Mouse (Mus musculus): ENCODE data around the gene Cyp26b1. TPM values are rescaled to one million over a fixed set of nuclear protein-coding genes. Genes with fewer than 3 reads are reported as not detected.
A peak's percentile ranks its signal among the peaks of the same experiment; 100 is the strongest.
"Not testable (repeated sequence)": the region's sequence is repeated elsewhere in the genome, so short reads cannot be mapped to it uniquely, and the experiment has no call there.

Cyp26b1 gene
- total RNA-seq (2017), result not detected in 2 replicates

- no peak for ATAC-seq (ENCODE audit: extremely low read depth, insufficient number of reproducible peaks, low FRiP score, poor library complexity, severe bottlenecking)
These were observed at the start of gene Cyp26b1 for GRCm38 (mm10) chr6:84593693-84594092. TSS of gene Cyp26b1 (minus strand) at chr6:84593908.

DNA sequence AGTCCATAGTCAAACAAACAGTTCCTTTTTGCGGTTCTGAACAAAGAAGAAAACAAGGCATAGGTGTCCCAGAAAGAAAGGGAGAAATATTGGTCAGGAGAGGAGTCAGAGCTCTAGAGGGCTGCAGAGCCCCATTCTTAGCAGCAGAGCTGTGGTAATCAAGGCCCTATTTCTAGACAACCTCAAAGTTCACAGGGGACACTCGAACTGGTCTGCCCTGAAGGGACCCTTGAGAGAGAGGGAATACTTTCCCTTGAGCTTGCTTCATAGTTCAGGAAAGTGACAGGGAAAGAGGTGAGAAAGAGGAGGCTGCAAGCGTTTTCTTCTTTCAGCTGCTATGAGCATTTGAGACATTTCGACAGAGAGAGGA, 47.3 kb upstream of the Cyp26b1 start:
- no peak for ATAC-seq (ENCODE audit: extremely low read depth, insufficient number of reproducible peaks, low FRiP score, poor library complexity, severe bottlenecking)

DNA sequence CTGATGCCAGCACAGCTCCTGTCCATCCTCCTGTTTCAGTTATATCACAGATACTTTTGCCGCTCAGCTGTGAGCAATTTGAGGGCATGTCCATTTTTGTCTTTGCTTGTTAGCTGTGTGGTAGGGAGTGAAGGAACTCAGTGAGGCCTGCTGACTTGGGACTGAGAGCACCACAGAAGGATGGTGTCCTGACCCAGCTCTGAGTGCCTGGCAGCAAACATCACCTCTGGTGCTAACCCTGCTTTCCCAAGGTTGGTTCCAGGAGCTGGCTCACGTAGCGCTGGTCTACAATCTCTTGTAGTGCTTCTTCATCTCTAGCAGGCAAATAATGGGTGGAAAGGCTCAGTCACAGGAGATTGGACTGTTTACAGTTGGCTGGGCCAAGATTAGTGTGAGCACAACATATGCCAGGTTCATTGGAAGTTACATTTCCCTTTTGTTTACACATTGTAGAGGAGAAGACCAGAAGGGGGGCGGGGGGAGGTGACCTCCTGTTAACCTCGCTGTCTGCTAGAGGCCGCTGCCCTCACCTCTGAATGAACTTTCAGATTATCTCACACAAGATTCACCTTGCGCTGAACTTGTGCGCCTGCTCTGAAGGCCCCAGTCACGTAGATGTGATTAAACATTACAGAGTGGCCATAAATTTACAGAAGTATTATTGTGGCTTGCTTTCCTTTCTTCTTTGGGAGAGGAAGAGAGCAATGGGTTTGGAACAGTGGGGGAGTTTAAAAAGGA, 46.8 kb upstream of the Cyp26b1 start:
- ATAC-seq (ENCODE audit: extremely low read depth, insufficient number of reproducible peaks, low FRiP score, poor library complexity, severe bottlenecking), result 0 out of 2 replicates have a peak, but pooled peaks have one; percentile 19

GRCm38 (mm10) chr6:84638206-84638605, 44.5 kb upstream of the Cyp26b1 start:
- no peak for ATAC-seq (ENCODE audit: extremely low read depth, insufficient number of reproducible peaks, low FRiP score, poor library complexity, severe bottlenecking)

DNA sequence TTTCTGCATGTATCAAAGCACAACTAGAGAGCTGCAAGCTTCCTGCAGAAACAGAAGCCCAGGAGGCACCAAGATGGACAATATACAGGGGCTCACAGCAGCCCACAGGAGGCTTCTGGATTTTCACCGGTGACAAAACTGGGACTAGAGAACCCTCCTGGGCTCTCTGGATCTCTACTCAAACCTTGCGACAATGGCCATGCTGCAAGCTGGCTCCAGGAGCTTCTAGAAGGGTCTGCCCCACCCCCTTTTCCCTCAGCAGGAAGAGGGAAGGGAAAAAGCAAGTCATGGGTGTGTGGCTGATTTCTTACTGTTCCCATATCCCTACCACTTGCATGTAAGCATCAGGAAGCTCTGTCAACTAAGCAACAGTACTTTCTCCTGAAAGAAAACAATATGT, 37.9 kb upstream of the Cyp26b1 start:
- no peak for ATAC-seq (ENCODE audit: extremely low read depth, insufficient number of reproducible peaks, low FRiP score, poor library complexity, severe bottlenecking)

DNA sequence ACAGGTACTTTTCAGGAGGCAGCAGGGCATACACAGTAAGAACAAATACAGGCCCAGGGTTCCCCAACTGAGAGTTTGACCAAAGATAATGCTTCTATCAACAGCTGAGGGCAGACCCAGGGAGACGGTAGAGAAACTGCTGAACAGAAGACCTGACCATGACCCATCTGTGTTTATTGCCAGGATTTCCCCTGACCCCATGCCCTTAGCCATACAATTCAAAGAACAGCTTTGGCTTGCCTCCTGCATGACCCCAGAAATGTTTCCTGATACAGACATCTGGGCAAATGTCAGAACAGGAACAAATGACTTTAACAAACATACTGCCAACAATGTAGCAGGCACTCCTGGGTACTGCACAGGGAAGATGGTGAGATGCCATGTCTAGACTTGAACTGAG, 36.6 kb upstream of the Cyp26b1 start:
- no peak for ATAC-seq (ENCODE audit: extremely low read depth, insufficient number of reproducible peaks, low FRiP score, poor library complexity, severe bottlenecking)

DNA sequence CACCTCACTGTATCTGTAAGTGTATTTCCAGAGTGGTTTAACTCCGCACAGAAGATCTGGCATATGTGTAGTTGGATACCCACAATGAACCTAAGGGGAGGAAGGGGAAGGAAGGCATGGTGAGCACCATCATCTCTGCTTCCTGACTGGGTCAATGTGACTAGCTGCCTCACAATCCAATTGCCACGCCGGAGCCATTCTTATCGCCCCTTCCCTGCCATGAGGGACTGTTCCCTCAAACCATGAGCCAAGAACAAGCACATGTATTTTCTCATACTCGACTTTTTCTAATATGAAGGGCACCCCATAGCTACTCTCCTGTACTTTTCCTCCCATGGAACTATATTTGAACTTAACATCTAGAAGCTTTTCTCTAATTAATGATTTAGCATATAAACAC, 35.1 kb upstream of the Cyp26b1 start:
- no peak for ATAC-seq (ENCODE audit: extremely low read depth, insufficient number of reproducible peaks, low FRiP score, poor library complexity, severe bottlenecking)

DNA sequence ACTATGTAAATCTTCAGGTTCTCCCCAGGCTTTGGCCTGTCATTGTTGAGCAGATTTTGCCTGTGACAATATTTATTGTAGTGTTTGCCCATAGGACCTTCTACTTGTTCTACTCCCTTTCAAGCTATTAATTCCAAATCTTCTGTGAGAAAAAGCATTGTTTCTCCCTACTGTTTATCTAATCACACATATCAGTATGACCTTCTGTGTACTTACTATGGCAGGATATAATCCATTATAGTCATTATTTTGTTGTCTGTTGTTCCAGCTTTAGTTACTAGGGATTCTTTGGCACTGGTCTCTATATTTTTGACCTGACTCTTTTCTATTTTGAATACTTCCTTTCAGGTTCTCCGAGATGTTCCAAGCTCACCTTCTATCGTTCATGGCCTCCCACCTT, 32.7 kb upstream of the Cyp26b1 start:
- ATAC-seq (ENCODE audit: extremely low read depth, insufficient number of reproducible peaks, low FRiP score, poor library complexity, severe bottlenecking), result no peak

DNA sequence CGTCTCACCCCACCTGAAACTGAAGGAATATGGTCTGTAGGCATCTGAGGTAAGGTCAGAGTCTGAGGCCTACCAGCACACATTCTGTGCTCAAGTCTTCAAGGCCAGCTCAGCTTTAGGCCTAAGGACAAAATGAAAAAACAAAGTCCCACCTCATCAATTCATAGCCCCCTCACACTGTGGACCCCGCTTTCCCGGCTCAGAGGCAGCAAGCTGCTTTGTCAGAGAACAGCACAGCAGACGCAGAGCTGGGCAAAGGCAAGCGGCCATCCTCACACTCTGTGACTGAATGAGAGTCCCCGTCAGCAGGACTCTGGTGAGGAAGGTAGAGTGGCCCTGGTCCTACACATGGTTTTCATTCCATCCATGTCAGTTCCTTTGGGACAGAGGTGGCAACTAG, 25.5 kb upstream of the Cyp26b1 start:
- no peak for ATAC-seq (ENCODE audit: extremely low read depth, insufficient number of reproducible peaks, low FRiP score, poor library complexity, severe bottlenecking)

DNA sequence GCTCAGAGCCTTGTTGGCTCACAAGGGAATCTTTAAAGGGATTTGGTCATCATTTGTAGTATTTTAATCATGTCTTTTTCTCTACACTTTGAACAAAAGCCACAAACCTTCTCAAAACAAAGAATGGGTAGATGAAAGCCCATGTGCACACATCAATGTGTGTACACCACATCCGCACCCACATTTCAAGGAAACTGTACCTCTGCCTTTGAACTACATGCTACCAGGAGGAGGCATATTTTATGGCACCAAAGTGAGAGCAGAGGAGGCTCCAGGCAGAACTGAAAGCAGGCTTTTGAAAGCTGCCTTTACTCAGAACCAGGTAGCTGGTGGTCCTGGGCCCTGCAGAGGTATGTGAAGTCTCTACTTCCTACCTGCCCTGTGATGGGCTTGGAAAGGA, 23.3 kb upstream of the Cyp26b1 start:
- peak; percentile 43; the same call in 1 of the 2 replicates for ATAC-seq (ENCODE audit: extremely low read depth, insufficient number of reproducible peaks, low FRiP score, poor library complexity, severe bottlenecking)

GRCm38 (mm10) chr6:84616586-84616985, 22.9 kb upstream of the Cyp26b1 start:
- no peak for ATAC-seq (ENCODE audit: extremely low read depth, insufficient number of reproducible peaks, low FRiP score, poor library complexity, severe bottlenecking)

DNA sequence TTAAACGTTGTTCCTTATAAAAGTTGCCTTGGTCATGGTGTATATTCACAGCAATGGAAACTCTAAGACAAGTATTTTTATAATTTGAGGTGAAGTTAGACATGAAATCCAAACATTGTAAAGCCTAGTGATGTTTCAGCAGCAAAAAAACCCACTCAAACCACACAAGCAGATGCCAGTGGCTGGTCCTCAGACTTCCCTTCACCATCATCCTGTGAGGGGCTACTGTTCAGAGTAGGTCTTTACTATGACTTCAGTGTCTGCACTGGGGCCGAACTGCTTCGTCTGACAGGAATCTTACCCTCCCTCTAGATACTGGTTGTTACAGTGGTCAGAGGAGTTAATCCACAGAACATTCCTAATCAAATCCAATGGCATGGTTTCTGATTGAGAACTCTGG, 19.9 kb upstream of the Cyp26b1 start:
- no peak for ATAC-seq (ENCODE audit: extremely low read depth, insufficient number of reproducible peaks, low FRiP score, poor library complexity, severe bottlenecking)

DNA sequence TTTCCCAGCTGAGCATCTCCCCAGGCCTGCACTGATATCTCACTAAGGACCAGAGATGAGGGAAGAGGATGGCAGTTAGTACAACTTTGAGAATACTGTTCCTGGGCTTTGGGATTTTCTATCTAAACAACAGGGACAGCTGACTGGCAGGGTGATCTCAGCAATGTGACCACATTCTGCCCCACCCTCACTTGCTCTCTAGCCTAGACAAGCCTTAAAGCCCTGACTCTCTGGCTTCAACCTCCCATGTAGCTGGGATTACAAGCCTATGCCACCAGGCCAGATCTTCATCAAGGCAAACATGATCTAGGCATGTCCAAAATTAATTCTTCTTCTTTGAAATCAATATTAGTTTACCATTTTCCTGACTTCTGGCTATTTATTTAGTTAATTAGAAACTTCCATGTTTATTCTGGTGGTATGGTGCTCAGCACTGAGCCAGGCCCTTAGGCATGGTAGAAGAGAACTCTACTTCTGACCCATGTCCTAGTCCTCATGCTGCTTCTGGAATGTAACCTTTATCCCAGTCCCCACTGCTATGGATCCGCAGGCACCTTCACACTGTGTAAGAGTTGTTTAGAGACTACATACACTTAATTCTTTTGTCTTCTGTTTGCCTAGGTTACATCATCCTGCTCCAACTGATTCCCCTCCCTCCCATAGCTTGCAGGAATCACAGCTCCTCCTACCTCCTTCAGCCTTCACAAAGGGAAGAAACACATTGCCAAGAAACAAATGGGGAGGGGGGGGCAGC, 7.6 kb upstream of the Cyp26b1 start:
- no peak for ATAC-seq (ENCODE audit: extremely low read depth, insufficient number of reproducible peaks, low FRiP score, poor library complexity, severe bottlenecking)

DNA sequence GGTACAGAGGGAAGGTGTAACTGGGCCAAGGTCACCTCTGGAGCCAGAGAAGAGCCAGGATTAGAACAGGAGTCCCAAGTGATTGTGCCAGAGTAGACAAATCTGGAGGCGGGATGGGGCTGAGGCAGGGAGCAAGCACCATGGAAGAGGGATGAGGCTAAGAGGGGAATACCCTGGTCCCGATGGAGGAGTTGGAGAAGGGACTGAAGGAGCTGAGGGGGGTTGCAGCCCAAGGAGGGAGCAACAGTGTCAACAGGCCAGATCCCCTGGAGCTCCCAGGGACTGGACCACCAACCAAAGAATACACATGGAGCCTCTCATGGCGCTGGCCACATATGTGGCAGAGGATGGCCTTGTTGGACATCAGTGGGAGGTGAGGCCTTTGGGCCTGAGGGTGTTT, 5.6 kb upstream of the Cyp26b1 start:
- ATAC-seq (ENCODE audit: extremely low read depth, insufficient number of reproducible peaks, low FRiP score, poor library complexity, severe bottlenecking), result not testable (repeated sequence)

DNA sequence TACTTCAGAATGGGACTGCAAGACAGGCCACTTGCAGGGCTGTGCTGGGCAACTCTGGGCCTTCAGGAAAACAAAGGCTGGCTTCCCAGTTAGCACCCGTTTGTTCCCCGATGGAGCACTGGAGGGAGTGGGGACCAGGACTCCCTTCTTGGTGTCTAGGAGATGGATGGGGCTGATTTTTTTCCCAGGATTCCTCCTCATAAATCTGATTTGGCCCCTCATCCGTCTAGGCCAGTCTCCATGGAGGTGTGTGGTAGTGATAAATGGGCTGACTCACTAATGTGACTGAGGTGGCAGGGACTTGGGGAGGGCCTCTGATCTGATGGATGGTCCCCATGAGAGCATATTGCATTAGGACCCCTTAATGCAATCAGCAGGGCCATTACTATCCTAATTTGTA, 5.0 kb upstream of the Cyp26b1 start:
- ATAC-seq (ENCODE audit: extremely low read depth, insufficient number of reproducible peaks, low FRiP score, poor library complexity, severe bottlenecking), result no peak

- no peak for ATAC-seq (ENCODE audit: extremely low read depth, insufficient number of reproducible peaks, low FRiP score, poor library complexity, severe bottlenecking)
These were observed 918 bp upstream of the Cyp26b1 start for GRCm38 (mm10) chr6:84594626-84595025.

- ATAC-seq (ENCODE audit: extremely low read depth, insufficient number of reproducible peaks, low FRiP score, poor library complexity, severe bottlenecking), result no peak
These were observed 2.6 kb downstream of the Cyp26b1 start for GRCm38 (mm10) chr6:84590961-84591745.

- ATAC-seq (ENCODE audit: extremely low read depth, insufficient number of reproducible peaks, low FRiP score, poor library complexity, severe bottlenecking), result peak; percentile 55; the same call in 1 of the 2 replicates
These were observed 3.7 kb downstream of the Cyp26b1 start for GRCm38 (mm10) chr6:84589742-84590686.

Data from neutrophil, adult 5-6 weeks (primary cell).